Comparison of ENCODE assay signal across 9 mouse cellular contexts in the genomic region with DNA sequence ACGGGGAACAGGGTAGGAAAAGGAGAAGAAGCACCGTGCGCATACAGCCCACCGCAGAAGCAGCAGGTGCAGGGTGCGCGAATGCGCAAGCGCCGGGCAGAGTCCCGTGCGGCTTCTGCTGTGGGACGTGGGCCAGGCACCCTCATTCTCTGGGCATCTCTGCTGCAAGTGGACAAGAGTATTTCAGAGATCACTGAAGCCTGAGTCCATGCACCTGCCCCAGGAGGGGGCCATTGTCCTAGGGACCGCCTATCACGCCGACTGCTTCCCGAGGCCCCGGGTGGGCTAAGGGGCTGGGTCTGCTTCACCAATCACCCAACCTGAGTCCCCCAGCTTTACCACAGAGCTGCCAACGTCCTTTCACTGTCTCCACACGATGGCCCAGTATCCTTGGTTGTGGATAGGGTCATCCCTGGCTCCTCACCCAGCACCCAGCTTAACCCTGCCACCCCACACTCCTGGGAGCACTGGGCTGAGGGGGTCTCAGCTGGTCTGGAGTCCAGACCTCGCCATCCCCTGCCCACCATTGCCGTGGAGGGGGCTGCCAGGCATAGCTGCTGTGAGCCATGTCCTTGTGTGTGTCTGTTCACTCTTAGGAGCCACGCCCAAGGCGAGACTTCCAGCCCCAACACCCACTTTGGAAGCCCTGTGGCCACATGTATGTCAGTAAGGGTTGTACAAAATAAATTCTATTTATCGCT.
DNase-seq lines count a peak whose midpoint lies in the region; ATAC-seq lines count a peak whose summit lies in the region.
"Had no signal": no experiment of that assay in that cellular context is flagged by ENCODE, and none has a peak within 500 bp of the region (broad histone marks: within the 10 kb centered on the region; RNA-seq: fewer than 3 reads in every experiment).

No protein-coding gene starts in this region.

- peaks cover 29% of the 10 kb centered on the region for H3K4me1 ChIP-seq in kidney, embryonic 15.5 days
- peaks cover 29% of the 10 kb centered on the region for H3K4me1 ChIP-seq in embryonic facial prominence, embryonic 13.5 days
- peaks cover 36% of the 10 kb centered on the region for H3K4me1 ChIP-seq in hindbrain, embryonic 13.5 days (replicated peaks)
- H3K4me1 ChIP-seq in midbrain, embryonic 15.5 days = peaks cover 37% of the 10 kb centered on the region

- DNase-seq in kidney, postnatal 10 days = no peak
- DNase-seq in gastrocnemius, postnatal 14 days = no peak
- no peak for DNase-seq in spleen, adult 12 weeks (ENCODE audit: low spot score)
- DNase-seq in kidney, postnatal 25 days = no peak

- H3K27ac ChIP-seq in kidney, embryonic 15.5 days = no peak overlapping the region
- no peak overlapping the region for H3K27ac ChIP-seq in embryonic facial prominence, embryonic 13.5 days
- no peak overlapping the region for H3K27ac ChIP-seq in hindbrain, embryonic 13.5 days
- H3K27ac ChIP-seq in midbrain, embryonic 15.5 days = no peak overlapping the region

- 19% methylated on average over 24 of the region's 24 CpGs for WGBS in kidney, embryonic 15.5 days
- 24% methylated on average over 24 of the region's 24 CpGs for WGBS in embryonic facial prominence, embryonic 13.5 days
- 14% methylated on average over 24 of the region's 24 CpGs for WGBS in hindbrain, embryonic 13.5 days
- 20% methylated on average over 23 of the region's 24 CpGs for WGBS in midbrain, embryonic 15.5 days

- H3K36me3 ChIP-seq in kidney, embryonic 15.5 days = no peaks in the 10 kb centered on the region
- H3K36me3 ChIP-seq in embryonic facial prominence, embryonic 13.5 days = no peaks in the 10 kb centered on the region
- H3K36me3 ChIP-seq in hindbrain, embryonic 13.5 days = 0 out of 2 replicates have a peak, but pooled peaks cover 3% of the 10 kb centered on the region
- no peaks in the 10 kb centered on the region for H3K36me3 ChIP-seq in midbrain, embryonic 15.5 days (replicated peaks)
- H3K36me3 ChIP-seq: G1E had no signal

- H3K9me3 ChIP-seq in kidney, embryonic 15.5 days (replicated peaks) = no peaks in the 10 kb centered on the region
- H3K9me3 ChIP-seq in embryonic facial prominence, embryonic 13.5 days = no peaks in the 10 kb centered on the region
- H3K9me3 ChIP-seq in hindbrain, embryonic 13.5 days = no peaks in the 10 kb centered on the region
- no peaks in the 10 kb centered on the region for H3K9me3 ChIP-seq in midbrain, embryonic 15.5 days
- H3K9me3 ChIP-seq: G1E had no signal

- H3K9ac ChIP-seq in kidney, embryonic 15.5 days = peak overlapping the region; percentile 26; the same call in 1 of the 2 replicates
- H3K9ac ChIP-seq in embryonic facial prominence, embryonic 13.5 days = no peak overlapping the region
- H3K9ac ChIP-seq in hindbrain, embryonic 13.5 days = peak overlapping the region; percentile 43
- H3K9ac ChIP-seq in midbrain, embryonic 15.5 days = peak overlapping the region; percentile 43

- ATAC-seq in kidney, embryonic 15.5 days (replicated peaks; ENCODE audit: low FRiP score) = 0 out of 2 replicates have a peak, but pooled peaks have one; percentile 7
- ATAC-seq in embryonic facial prominence, embryonic 13.5 days (ENCODE audit: insufficient number of reproducible peaks, insufficient read depth, low FRiP score, low TSS enrichment, low read depth) = no peak
- peak; percentile 5; the same call in 1 of the 2 replicates for ATAC-seq in hindbrain, embryonic 13.5 days (ENCODE audit: low FRiP score)
- ATAC-seq in midbrain, embryonic 15.5 days (replicated peaks) = peak; percentile 22; the same call in 1 of the 2 replicates

- peaks cover 46% of the 10 kb centered on the region for H3K27me3 ChIP-seq in kidney, embryonic 15.5 days
- peaks cover 35% of the 10 kb centered on the region for H3K27me3 ChIP-seq in embryonic facial prominence, embryonic 13.5 days
- H3K27me3 ChIP-seq in hindbrain, embryonic 13.5 days = peaks cover 25% of the 10 kb centered on the region
- 0 out of 2 replicates have a peak, but pooled peaks cover 9% of the 10 kb centered on the region for H3K27me3 ChIP-seq in midbrain, embryonic 15.5 days (replicated peaks)

- peak overlapping the region; percentile 63 for H3K4me2 ChIP-seq in kidney, embryonic 15.5 days
- H3K4me2 ChIP-seq in embryonic facial prominence, embryonic 13.5 days = peak overlapping the region; percentile 47
- H3K4me2 ChIP-seq in hindbrain, embryonic 13.5 days = peak overlapping the region; percentile 65
- H3K4me2 ChIP-seq in midbrain, embryonic 15.5 days = peak overlapping the region; percentile 66

- H3K4me3 ChIP-seq in kidney, embryonic 15.5 days (replicated peaks) = peak overlapping the region; percentile 37
- peak overlapping the region; percentile 21 for H3K4me3 ChIP-seq in embryonic facial prominence, embryonic 13.5 days
- H3K4me3 ChIP-seq in hindbrain, embryonic 13.5 days = peak overlapping the region; percentile 34
- H3K4me3 ChIP-seq in midbrain, embryonic 15.5 days = peak overlapping the region; percentile 33

- intact Hi-C loops in gastrocnemius, postnatal 14 days (cut with DNase I; ENCODE audit: low total_unique reads) = loop anchor here (2.0 kb wide), 2 partner anchors 67 to 103 kb away; partner anchors contain the start of gene Alpl
